Comparison of ENCODE assay signal across 8 mouse cellular contexts in the genomic region with DNA sequence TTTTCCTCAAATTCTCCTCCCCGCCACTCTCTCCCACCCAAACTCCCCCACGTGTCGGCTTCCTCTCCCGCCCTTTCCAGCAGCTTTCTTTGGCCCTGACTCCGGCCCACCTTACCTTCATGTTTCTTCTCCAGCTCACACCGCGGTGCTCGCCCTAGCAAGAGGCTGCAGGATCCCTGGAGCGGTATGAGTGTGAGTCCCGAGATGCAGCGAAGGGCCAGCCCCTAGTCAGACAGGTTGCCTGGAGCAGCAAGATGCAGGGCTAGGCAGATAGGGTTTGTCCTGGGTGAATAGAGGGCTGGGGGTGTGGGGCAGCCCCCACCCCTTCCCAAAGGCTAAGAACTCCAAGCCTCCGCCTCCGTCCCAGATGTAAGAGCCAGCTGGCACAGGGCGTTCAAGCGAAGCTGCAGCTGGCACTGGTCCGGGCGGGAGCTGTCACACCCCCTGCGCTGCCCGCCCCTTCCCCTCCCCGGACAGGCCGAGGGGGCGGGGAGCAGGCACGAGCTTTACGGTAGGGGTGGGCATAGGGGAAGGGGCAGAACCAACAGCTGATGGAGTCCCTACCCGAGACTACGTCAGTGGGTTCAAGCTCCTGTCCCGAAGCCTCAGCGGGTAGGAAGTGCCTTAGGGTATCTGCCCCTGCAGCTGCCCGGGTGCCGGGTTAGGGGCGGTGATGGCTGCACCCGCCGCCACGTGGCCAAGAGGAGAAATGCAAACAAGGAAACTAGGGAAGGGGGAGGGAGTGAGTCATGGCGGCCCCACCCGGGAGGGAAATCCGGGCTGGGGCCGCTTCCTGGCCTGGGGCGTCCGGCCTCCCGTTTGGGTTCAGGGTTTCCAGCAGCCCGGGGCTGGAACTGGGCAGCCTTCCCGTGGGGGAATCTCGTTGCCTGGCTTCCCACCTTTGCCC. TPM values are rescaled to one million over a fixed set of nuclear protein-coding genes. Genes with fewer than 3 reads are reported as not detected.
DNase-seq lines count a peak whose midpoint lies in the region; ATAC-seq and TF ChIP-seq lines count a peak whose summit lies in the region.

A gene (minus strand): TSS at position 693 of the 907 bp plus-strand sequence.

- TF ChIP-seq POLR2A in cerebellum, adult 2 months (IDR thresholded peaks at IDR 0.05; ENCODE audit: borderline replicate concordance, insufficient read depth, low read length) = no peak

- ATAC-seq in hindbrain, embryonic 12.5 days (ENCODE audit: low FRiP score) = peak; percentile 76

- H3K4me1 ChIP-seq in cerebellum, adult 2 months (ENCODE audit: control insufficient read depth, insufficient read depth, low read length) = 0 out of 2 replicates have a peak, but pooled peaks cover 3% of the 10 kb centered on the region
- peaks cover 41% of the 10 kb centered on the region for H3K4me1 ChIP-seq in hindbrain, embryonic 12.5 days

- WGBS in cerebellum, adult 2 months = under 1% methylated on average over 44 of the region's 44 CpGs
- WGBS in hindbrain, embryonic 12.5 days = under 1% methylated on average over 44 of the region's 44 CpGs

- no peaks in the 10 kb centered on the region for H3K27me3 ChIP-seq in cerebellum, adult 2 months (ENCODE audit: control insufficient read depth, insufficient read depth, low read length)
- H3K27me3 ChIP-seq in hindbrain, embryonic 12.5 days = peaks cover 66% of the 10 kb centered on the region

- H3K36me3 ChIP-seq in hindbrain, embryonic 12.5 days = no peaks in the 10 kb centered on the region

- peak; percentile 45; the same call in 1 of the 2 replicates for TF ChIP-seq CTCF in cerebellum, adult 2 months (IDR thresholded peaks at IDR 0.05; ENCODE audit: borderline replicate concordance, insufficient read depth, low read depth, low read length)

- peak within 1 kb of the TSS; percentile 51 for H3K4me3 ChIP-seq in cerebellum, adult 2 months (replicated peaks; ENCODE audit: insufficient read depth, low read depth, low read length)
- H3K4me3 ChIP-seq in hindbrain, embryonic 12.5 days = peak within 1 kb of the TSS; percentile 34

- H3K9ac ChIP-seq in hindbrain, embryonic 12.5 days = peak within 1 kb of the TSS; percentile 59

- H3K4me2 ChIP-seq in hindbrain, embryonic 12.5 days (replicated peaks) = peak within 1 kb of the TSS; percentile 68

- peak; percentile 68 for DNase-seq in MEL-GATA-1-ER (ENCODE audit: extremely low read depth, low read depth)
- DNase-seq in cerebellum, adult 2 months = peak; percentile 58 to 69
- peak; percentile 81 for DNase-seq in frontal cortex, postnatal 10 days (ENCODE audit: low spot score in 2 of 2)
- peak; percentile 67 to 74 for DNase-seq in layer of hippocampus, postnatal 25 days (ENCODE audit: extremely low spot score in 1 of 2, low spot score in 1 of 2)
- DNase-seq in lung, postnatal 36 days = peak; percentile 93
- peak; percentile 88 for DNase-seq in retina, postnatal 1 day
- DNase-seq in urinary bladder, adult 2 months (ENCODE audit: low spot score) = peak; percentile 65

- peak within 1 kb of the TSS; percentile 35; the same call in 1 of the 2 replicates for H3K27ac ChIP-seq in cerebellum, adult 2 months (ENCODE audit: insufficient read depth, low read length)
- peak within 1 kb of the TSS; percentile 40; the same call in 1 of the 2 replicates for H3K27ac ChIP-seq in hindbrain, embryonic 12.5 days

- no peaks in the 10 kb centered on the region for H3K9me3 ChIP-seq in hindbrain, embryonic 12.5 days (replicated peaks)

RNA-seq across cellular contexts. Expression of the gene that starts here (rescaled TPM):
- polyA plus RNA-seq in cerebellum, adult 2 months (2012; rRNA removed) = 35.0 and 36.5 TPM in 2 replicates
- polyA plus RNA-seq in hindbrain, embryonic 12.5 days (2016; fragmentation: Nextera tagmentation; extraction: Ambion mirVana) = 9.1 and 10.7 TPM in 2 replicates
- total RNA-seq in layer of hippocampus, postnatal 25 days (2021) = 10 to 100 TPM; 36.3 to 40.3 TPM
- 17.8 and 19.2 TPM in 2 replicates for polyA plus RNA-seq in urinary bladder, adult 2 months (2012; rRNA removed)

Comparison
In these comparisons a context has a peak if more than half of its experiments do, and no peak if none do; other contexts are left out.
1. Peak in every context shown above with its lines: DNase-seq, ATAC-seq, H3K4me3 ChIP-seq and H3K27ac ChIP-seq.